Mouse (Mus musculus): ENCODE data around the gene AC141477.1. TPM values are rescaled to one million over a fixed set of nuclear protein-coding genes. Genes with fewer than 3 reads are reported as not detected.

Gene AC141477.1
- polyA plus RNA-seq, 1 experiment from 2014 or later: not detected

- CTCF ChIA-PET: interaction anchor here (1.6 kb wide), 1 partner anchor 13 kb away, joined by 3 read pairs; no protein-coding TSS in a partner anchor
- no peak for TF ChIP-seq CTCF (IDR thresholded peaks at IDR 0.05)
- no peaks in the 10 kb centered on the region for H3K27me3 ChIP-seq
- in situ Hi-C loops (cut with MboI; ENCODE audit: low pct_unique_long_range_greater_than_20kb): no loop called here
- POLR2A ChIA-PET: no interaction called here
- no peak for DNase-seq (ENCODE audit: low read depth, low spot score)
- ATAC-seq: no peak
Observed at GRCm38 (mm10) chr10:76416811-76417210, 23.4 kb downstream of the AC141477.1 start.

DNA sequence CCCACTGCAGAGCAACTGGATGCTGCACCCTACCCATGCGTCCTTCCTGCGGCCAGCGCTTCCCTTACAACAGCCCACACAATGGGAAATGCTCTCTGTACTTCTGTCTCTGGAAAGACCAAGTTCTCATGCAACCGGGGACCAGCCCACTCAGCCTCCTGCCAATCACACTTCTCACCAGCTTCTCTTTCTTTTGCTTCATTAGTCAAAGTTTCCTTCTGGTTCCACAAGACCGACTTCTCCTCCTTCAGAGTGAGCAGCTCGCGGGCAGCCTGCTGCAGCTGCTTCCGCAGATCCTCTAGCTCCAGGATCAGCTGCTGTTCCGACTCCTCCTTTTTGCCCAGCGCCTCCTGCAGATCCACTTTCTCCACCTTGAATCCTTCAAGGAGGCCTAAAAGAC, 31.7 kb downstream of the AC141477.1 start:
- ATAC-seq: no peak
- in situ Hi-C loops (cut with MboI; ENCODE audit: low pct_unique_long_range_greater_than_20kb): loop anchor here (5.0 kb wide), 1 partner anchor 59 kb away; the partner anchor contains the start of genes Mcm3ap and Ybey
- POLR2A ChIA-PET: interaction anchor here (0.6 kb wide), 1 partner anchor 536 kb away, joined by 3 read pairs; no protein-coding TSS in a partner anchor
- DNase-seq (ENCODE audit: low read depth, low spot score): no peak
- CTCF ChIA-PET: interaction anchor here (1.1 kb wide), 1 partner anchor 12 kb away, joined by 3 read pairs; no protein-coding TSS in a partner anchor
- no peaks in the 10 kb centered on the region for H3K27me3 ChIP-seq
- TF ChIP-seq CTCF (IDR thresholded peaks at IDR 0.05): no peak

DNA sequence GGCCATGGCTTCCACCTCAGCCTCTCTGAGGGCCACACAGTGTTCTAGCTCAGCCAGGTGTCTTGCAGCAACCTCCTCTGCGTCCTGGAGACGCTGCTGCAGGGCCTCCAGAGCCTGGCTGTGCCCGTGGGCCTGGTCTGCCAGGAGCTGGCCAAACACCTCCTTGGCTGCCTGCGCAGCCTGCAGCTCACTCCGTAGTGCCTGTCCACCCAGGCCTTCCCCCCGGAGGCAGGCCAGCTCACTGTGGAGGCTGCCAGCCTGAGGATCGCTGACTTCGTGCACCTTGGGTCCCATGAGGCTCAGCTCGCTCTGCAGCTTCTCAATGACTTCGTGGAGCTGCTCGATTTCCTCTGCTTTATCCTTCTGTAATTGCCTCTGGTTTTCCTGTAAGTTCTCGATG, 47.6 kb downstream of the AC141477.1 start:
- ChIA-PET CTCF (interaction anchor here (1.8 kb wide), 1 partner anchor 47 kb away, joined by 4 read pairs; the partner anchor contains the start of gene Dip2a), POLR2A (interaction anchor here (0.5 kb wide), 1 partner anchor 247 kb away, joined by 3 read pairs; no protein-coding TSS in a partner anchor)
- no peak for DNase-seq (ENCODE audit: low read depth, low spot score)
- no peaks in the 10 kb centered on the region for H3K27me3 ChIP-seq
- ATAC-seq: no peak
- TF ChIP-seq CTCF (IDR thresholded peaks at IDR 0.05): no peak
- in situ Hi-C loops (cut with MboI; ENCODE audit: low pct_unique_long_range_greater_than_20kb): no loop called here

DNA sequence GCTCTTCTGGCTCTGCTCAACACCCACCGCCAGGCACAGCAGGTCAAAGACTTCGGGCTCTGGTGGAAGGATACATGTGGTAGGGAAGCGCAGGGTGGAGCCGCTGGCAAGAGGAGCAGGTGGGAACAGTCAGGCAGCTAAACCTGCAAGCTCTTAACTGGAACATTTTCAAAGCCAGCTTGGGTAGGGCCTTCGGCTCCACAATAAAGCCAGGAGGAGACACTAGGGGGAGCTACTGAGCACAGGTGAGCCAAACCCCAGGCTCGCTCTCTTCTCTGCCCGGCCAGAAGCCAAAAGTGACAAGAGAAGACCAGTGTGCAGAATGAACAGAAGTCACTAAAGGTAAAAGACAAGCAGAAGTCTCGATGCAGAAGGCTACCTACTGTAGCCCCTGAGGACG, 48.5 kb downstream of the AC141477.1 start:
- ChIA-PET POLR2A (no interaction called here), CTCF (interaction anchor here (1.5 to 1.8 kb wide), 2 partner anchors 22 to 46 kb away, joined by 3 to 4 read pairs; partner anchors contain the start of gene Dip2a)
- no peak for TF ChIP-seq CTCF (IDR thresholded peaks at IDR 0.05)
- no peak for ATAC-seq
- in situ Hi-C loops (cut with MboI; ENCODE audit: low pct_unique_long_range_greater_than_20kb): no loop called here
- DNase-seq (ENCODE audit: low read depth, low spot score): no peak
- H3K27me3 ChIP-seq: no peaks in the 10 kb centered on the region

DNA sequence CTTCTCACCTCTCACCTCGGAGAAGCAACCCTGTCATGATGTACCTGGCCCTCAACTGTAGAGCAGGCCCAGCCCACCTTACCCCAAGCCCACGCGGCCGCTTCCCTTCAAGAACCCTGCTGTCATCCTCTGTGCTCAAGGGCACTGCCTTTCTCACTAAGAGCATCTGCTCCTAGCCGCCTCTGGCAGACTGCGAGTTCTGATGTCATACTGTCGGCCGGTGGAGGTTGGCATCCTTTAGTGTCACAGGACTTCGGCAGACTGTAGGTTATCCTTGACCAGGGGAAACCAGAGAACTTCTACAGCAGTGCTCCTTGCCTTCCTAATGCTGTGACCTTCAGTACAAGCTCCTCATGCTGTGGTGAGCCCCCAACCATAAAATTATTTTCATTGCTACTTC, 49.1 kb downstream of the AC141477.1 start:
- in situ Hi-C loops (cut with MboI; ENCODE audit: low pct_unique_long_range_greater_than_20kb): no loop called here
- ATAC-seq: no peak
- no peak for DNase-seq (ENCODE audit: low read depth, low spot score)
- ChIA-PET CTCF (interaction anchor here (1.5 to 1.8 kb wide), 2 partner anchors 23 to 45 kb away, joined by 3 to 4 read pairs; partner anchors contain the start of gene Dip2a), POLR2A (interaction anchor here (0.5 kb wide), 1 partner anchor 58 kb away, joined by 3 read pairs; no protein-coding TSS in a partner anchor)
- no peaks in the 10 kb centered on the region for H3K27me3 ChIP-seq
- no peak for TF ChIP-seq CTCF (IDR thresholded peaks at IDR 0.05)

Other genes with a start within 250 kb of the AC141477.1 start
- 45.8 TPM for gene Prmt2, start 202.6 kb downstream of the AC141477.1 start, polyA plus RNA-seq (2021)
- gene S100b, start 186.6 kb downstream of the AC141477.1 start, polyA plus RNA-seq (2021): 0.26 TPM
- gene Dip2a, start 95.2 kb downstream of the AC141477.1 start, polyA plus RNA-seq (2021): 47.9 TPM
- 20.1 TPM for gene Pcnt, start 2.3 kb upstream of the AC141477.1 start, polyA plus RNA-seq (2021)
- not detected for gene 2610028H24Rik, start 8.6 kb upstream of the AC141477.1 start, polyA plus RNA-seq (2021)
- gene Mcm3ap, start 28.5 kb upstream of the AC141477.1 start, polyA plus RNA-seq (2021): 61.5 TPM
- 2.6 TPM for gene Ybey, start 28.7 kb upstream of the AC141477.1 start, polyA plus RNA-seq (2021)
- 17.4 TPM for gene Lss, start 91.1 kb upstream of the AC141477.1 start, polyA plus RNA-seq (2021)
- gene Spatc1l, start 121.8 kb upstream of the AC141477.1 start, polyA plus RNA-seq (2021): not detected
- gene Ftcd, start 135.2 kb upstream of the AC141477.1 start, polyA plus RNA-seq (2021): 0.17 TPM
- gene Col6a2, start 183.2 kb upstream of the AC141477.1 start, polyA plus RNA-seq (2021): 6.2 TPM